Mouse (Mus musculus): ENCODE measurements around the gene Nhp2. TPM values are rescaled to one million over a fixed set of nuclear protein-coding genes. Genes with fewer than 3 reads are reported as not detected.
A peak's percentile ranks its signal among the peaks of the same experiment; 100 is the strongest.

The Nhp2 gene
- 196 and 207 TPM in 2 replicates for polyA plus RNA-seq (2015; fragmentation: Nextera tagmentation; extraction: Ambion mirVana)

GRCm38 (mm10) chr11:51619409-51620060 is at the start of gene Nhp2:
Gene Nhp2 (plus strand): TSS chr11:51619735.
- DNase-seq (ENCODE audit: low spot score) = peak; percentile 92

GRCm38 (mm10) chr11:51576454-51576853 is 43.1 kb upstream of the Nhp2 start:
- no peak for DNase-seq (ENCODE audit: low spot score)

- peak; percentile 67 for DNase-seq (ENCODE audit: low spot score)
Observed at GRCm38 (mm10) chr11:51577587-51577986, 41.9 kb upstream of the Nhp2 start.

GRCm38 (mm10) chr11:51579024-51579423 is 40.5 kb upstream of the Nhp2 start:
- peak; percentile 56 for DNase-seq (ENCODE audit: low spot score)

- peak; percentile 55 for DNase-seq (ENCODE audit: low spot score)
Observed at GRCm38 (mm10) chr11:51582713-51583112, 36.8 kb upstream of the Nhp2 start.

- no peak for DNase-seq (ENCODE audit: low spot score)
Observed at GRCm38 (mm10) chr11:51584057-51584430, 35.5 kb upstream of the Nhp2 start.

GRCm38 (mm10) chr11:51584431-51585248 is 34.9 kb upstream of the Nhp2 start, which contains the start of gene Phykpl:
Gene Phykpl (plus strand): TSS chr11:51584757.
- peak; percentile 95 for DNase-seq (ENCODE audit: low spot score)

GRCm38 (mm10) chr11:51585608-51586252 is 33.8 kb upstream of the Nhp2 start:
- DNase-seq (ENCODE audit: low spot score) = no peak

GRCm38 (mm10) chr11:51586411-51586810 is 33.1 kb upstream of the Nhp2 start:
- DNase-seq (ENCODE audit: low spot score) = no peak

GRCm38 (mm10) chr11:51587059-51587458 is 32.5 kb upstream of the Nhp2 start:
- DNase-seq (ENCODE audit: low spot score) = no peak

- no peak for DNase-seq (ENCODE audit: low spot score)
Observed at GRCm38 (mm10) chr11:51588833-51589232, 30.7 kb upstream of the Nhp2 start.

GRCm38 (mm10) chr11:51590002-51590401 is 29.5 kb upstream of the Nhp2 start:
- no peak for DNase-seq (ENCODE audit: low spot score)

- no peak for DNase-seq (ENCODE audit: low spot score)
Observed at GRCm38 (mm10) chr11:51591168-51591567, 28.4 kb upstream of the Nhp2 start.

GRCm38 (mm10) chr11:51591915-51592314 is 27.6 kb upstream of the Nhp2 start:
- no peak for DNase-seq (ENCODE audit: low spot score)

- DNase-seq (ENCODE audit: low spot score) = no peak
Observed at GRCm38 (mm10) chr11:51593368-51593767, 26.2 kb upstream of the Nhp2 start.

- no peak for DNase-seq (ENCODE audit: low spot score)
Observed at GRCm38 (mm10) chr11:51593849-51594248, 25.7 kb upstream of the Nhp2 start.

GRCm38 (mm10) chr11:51594715-51595350 is 24.7 kb upstream of the Nhp2 start:
- DNase-seq (ENCODE audit: low spot score) = no peak

- no peak for DNase-seq (ENCODE audit: low spot score)
Observed at GRCm38 (mm10) chr11:51595459-51596083, 24.0 kb upstream of the Nhp2 start.

- DNase-seq (ENCODE audit: low spot score) = no peak
Observed at GRCm38 (mm10) chr11:51597553-51597952, 22.0 kb upstream of the Nhp2 start.

- no peak for DNase-seq (ENCODE audit: low spot score)
Observed at GRCm38 (mm10) chr11:51602253-51602652, 17.3 kb upstream of the Nhp2 start.
